Mouse (Mus musculus) heart, postnatal 0 days (tissue): Measurements from ENCODE around the gene Col8a1. TPM values are rescaled to one million over a fixed set of nuclear protein-coding genes. Genes with fewer than 3 reads are reported as not detected.

Experiments used
- ATAC-seq: fragments of 200-750 bp; cut with Nextera tagmentation; 2 replicates; pipeline ENCODE4 v1.8.0; 2017; ENCODE audit warnings: low read depth, moderate number of reproducible peaks, moderate library complexity; ENCODE audit not compliant: insufficient read depth
- DNase-seq: peaks from one replicate; pipeline ENCODE4 v3.0.0-alpha.2; 2016; ENCODE audit warnings: low spot score
- H3K27ac ChIP-seq: fragments of 300-500 bp; sonication (generic); 2 replicates; pipeline ENCODE4 v1.5.1; 2014; ENCODE audit warnings: low read depth, mild to moderate bottlenecking
- H3K27me3 ChIP-seq: fragments of 300-500 bp; sonication (generic); 2 replicates; pipeline ENCODE4 v1.6.1; 2014; ENCODE audit warnings: low read length, mixed read lengths; ENCODE audit not compliant: control insufficient read depth, insufficient read depth
- H3K36me3 ChIP-seq: fragments of 300-500 bp; sonication (generic); replicated peaks from 2 replicates; pipeline ENCODE4 v1.6.1; 2014; ENCODE audit warnings: low read length, mixed read lengths; ENCODE audit not compliant: control insufficient read depth, insufficient read depth
- H3K4me1 ChIP-seq: fragments of 300-500 bp; sonication (generic); 2 replicates; pipeline ENCODE4 v1.6.1; 2014; ENCODE audit warnings: antibody characterized with exemption; ENCODE audit not compliant: control insufficient read depth, insufficient read depth
- H3K4me2 ChIP-seq: fragments of 300-500 bp; sonication (generic); 2 replicates; pipeline ENCODE4 v1.6.1; 2014; ENCODE audit warnings: low read depth, mild to moderate bottlenecking, low read length, moderate library complexity
- H3K4me3 ChIP-seq: fragments of 300-500 bp; sonication (generic); 2 replicates; pipeline ENCODE4 v1.5.1; 2014; ENCODE audit warnings: low read depth, low read length
- H3K9ac ChIP-seq: fragments of 300-500 bp; sonication (generic); replicated peaks from 2 replicates; pipeline ENCODE4 v1.6.1; 2014; ENCODE audit warnings: low read depth, low read length, mixed read lengths
- H3K9me3 ChIP-seq: fragments of 300-500 bp; sonication (generic); replicated peaks from 2 replicates; pipeline ENCODE4 v1.6.1; 2016; ENCODE audit warnings: low read length; ENCODE audit not compliant: control insufficient read depth
- CTCF ChIP-seq: IDR thresholded peaks from 2 replicates; pipeline ENCODE4 v1.5.1; 2016; ENCODE audit warnings: antibody characterized with exemption, control low read depth, low read depth
- EP300 ChIP-seq: IDR thresholded peaks from 2 replicates; pipeline ENCODE4 v1.6.1; 2016; ENCODE audit warnings: antibody characterized with exemption, low read depth
- WGBS: fragments of 180-500 bp; shearing (Covaris S2); extraction: QIAGEN DNeasy Blood & Tissue Kit; methylation state at CpG from one replicate; pipeline ENCODE4 v1.1.7; 2014; 5-methylcytosine and 5-hydroxymethylcytosine counted together
- polyA plus RNA-seq: library from polyadenylated mRNA; unstranded; fragments of >200 nt; fragmentation: Nextera tagmentation; extraction: Ambion mirVana; gene quantifications from 2 replicates; pipeline ENCODE4 v1.2.1, GENCODE M21; 2015
- total RNA-seq: library from RNA; depleted of rRNA; stranded (reverse); fragments of >200 nt; gene quantifications from 2 replicates; pipeline ENCODE4 v1.2.3, GENCODE M21; 2014; ENCODE audit warnings: low replicate concordance

Gene Col8a1
- total and polyA plus RNA-seq, 2 experiments from 2014 or later = 1.4 to 2.7 TPM

- no peak for TF ChIP-seq CTCF
- no peak for TF ChIP-seq EP300
- H3K4me3 ChIP-seq = peak overlapping the region; percentile 44
- WGBS = 53% methylated on average over 5 of the region's 5 CpGs
Observed at GRCm38 (mm10) chr16:57755708-57756107, 1.2 kb upstream of the Col8a1 start.

GRCm38 (mm10) chr16:57755241-57755640 is 704 bp upstream of the Col8a1 start:
- no peak for ATAC-seq
- DNase-seq = no peak
- WGBS = 14% methylated on average over 12 of the region's 12 CpGs
- no peaks in the 10 kb centered on the region for H3K27me3 ChIP-seq
- peak overlapping the region; percentile 44 for H3K4me3 ChIP-seq
- H3K36me3 ChIP-seq = no peaks in the 10 kb centered on the region
- peak overlapping the region; percentile 75 for H3K4me2 ChIP-seq
- no peaks in the 10 kb centered on the region for H3K9me3 ChIP-seq
- H3K9ac ChIP-seq = peak overlapping the region; percentile 35; the same call in 1 of the 2 replicates
- TF ChIP-seq EP300 = no peak
- no peak for TF ChIP-seq CTCF
- peaks cover 4% of the 10 kb centered on the region; the same call in 1 of the 2 replicates for H3K4me1 ChIP-seq
- H3K27ac ChIP-seq = no peak overlapping the region

More at GRCm38 (mm10) chr16:57755708-57756107, 1.2 kb upstream of the Col8a1 start:
- H3K9ac ChIP-seq = peak overlapping the region; percentile 35; the same call in 1 of the 2 replicates
- H3K4me2 ChIP-seq = peak overlapping the region; percentile 75
- H3K27ac ChIP-seq = no peak overlapping the region
- ATAC-seq = no peak
- H3K4me1 ChIP-seq = peaks cover 4% of the 10 kb centered on the region; the same call in 1 of the 2 replicates
- no peaks in the 10 kb centered on the region for H3K36me3 ChIP-seq
- no peaks in the 10 kb centered on the region for H3K9me3 ChIP-seq
- no peaks in the 10 kb centered on the region for H3K27me3 ChIP-seq
- no peak for DNase-seq

GRCm38 (mm10) chr16:57753539-57754280 is 827 bp downstream of the Col8a1 start:
- Histone ChIP-seq H3K9ac (no peak overlapping the region), H3K4me2 (peak overlapping the region; percentile 75; the same call in 1 of the 2 replicates)
- ATAC-seq = no peak

GRCm38 (mm10) chr16:57750549-57750948 is 4.0 kb downstream of the Col8a1 start:
- TF ChIP-seq EP300 = no peak
- TF ChIP-seq CTCF = no peak
- H3K9me3 ChIP-seq = no peaks in the 10 kb centered on the region
- no peak overlapping the region for H3K9ac ChIP-seq
- ATAC-seq (no peak), DNase-seq (no peak)
- no peaks in the 10 kb centered on the region for H3K36me3 ChIP-seq
- no peaks in the 10 kb centered on the region for H3K27me3 ChIP-seq
- WGBS = 63% methylated on average over 2 of the region's 2 CpGs
- H3K4me3 ChIP-seq = no peak overlapping the region
- no peak overlapping the region for H3K27ac ChIP-seq
- H3K4me1 ChIP-seq = peaks cover 4% of the 10 kb centered on the region; the same call in 1 of the 2 replicates
- no peak overlapping the region for H3K4me2 ChIP-seq

More at GRCm38 (mm10) chr16:57753539-57754280, 827 bp downstream of the Col8a1 start:
- Histone ChIP-seq H3K27me3 (no peaks in the 10 kb centered on the region), H3K27ac (no peak overlapping the region), H3K4me1 (peaks cover 4% of the 10 kb centered on the region; the same call in 1 of the 2 replicates), H3K36me3 (no peaks in the 10 kb centered on the region), H3K4me3 (no peak overlapping the region), H3K9me3 (no peaks in the 10 kb centered on the region)
- no peak for TF ChIP-seq EP300
- TF ChIP-seq CTCF = no peak
- WGBS = 37% methylated on average over 10 of the region's 10 CpGs
- DNase-seq = no peak

- TF ChIP-seq CTCF = peak; percentile 22; the same call in 1 of the 2 replicates
- TF ChIP-seq EP300 = no peak
- Histone ChIP-seq H3K36me3 (no peaks in the 10 kb centered on the region), H3K4me3 (no peak overlapping the region), H3K9me3 (no peaks in the 10 kb centered on the region), H3K27ac (no peak overlapping the region), H3K27me3 (no peaks in the 10 kb centered on the region), H3K4me1 (no peaks in the 10 kb centered on the region), H3K9ac (no peak overlapping the region), H3K4me2 (no peak overlapping the region)
- no peak for ATAC-seq
- WGBS = 49% methylated on average over 3 of the region's 3 CpGs
- DNase-seq = no peak
Observed at GRCm38 (mm10) chr16:57748093-57748492, 6.4 kb downstream of the Col8a1 start.
